Mouse (Mus musculus): ENCODE measurements around the gene Sytl3.
"Not testable (repeated sequence)": the region's sequence is repeated elsewhere in the genome, so short reads cannot be mapped to it uniquely, and the experiment has no call there.

Sytl3 gene

GRCm38 (mm10) chr17:6658801-6659200 is at the start of gene Sytl3:
Sytl3 (plus strand) TSS chr17:6659093.
- not testable (repeated sequence) for DNase-seq

GRCm38 (mm10) chr17:6613524-6613923 is 45.4 kb upstream of the Sytl3 start:
- DNase-seq: not testable (repeated sequence)

- not testable (repeated sequence) for DNase-seq
These were observed 44.6 kb upstream of the Sytl3 start for GRCm38 (mm10) chr17:6614316-6614715.

GRCm38 (mm10) chr17:6616731-6617130 is 42.2 kb upstream of the Sytl3 start:
- not testable (repeated sequence) for DNase-seq

- not testable (repeated sequence) for DNase-seq
These were observed 41.0 kb upstream of the Sytl3 start for GRCm38 (mm10) chr17:6617689-6618400.

GRCm38 (mm10) chr17:6619271-6619670 is 39.6 kb upstream of the Sytl3 start:
- peak; percentile 50 for DNase-seq

- DNase-seq: peak; percentile 47
These were observed 38.9 kb upstream of the Sytl3 start for GRCm38 (mm10) chr17:6620035-6620434.

GRCm38 (mm10) chr17:6620730-6621451 is 38.0 kb upstream of the Sytl3 start:
- DNase-seq: peak; percentile 83

- DNase-seq: not testable (repeated sequence)
These were observed 36.9 kb upstream of the Sytl3 start for GRCm38 (mm10) chr17:6621976-6622375.

GRCm38 (mm10) chr17:6624926-6625558 is 33.9 kb upstream of the Sytl3 start:
- not testable (repeated sequence) for DNase-seq

- DNase-seq: not testable (repeated sequence)
These were observed 28.5 kb upstream of the Sytl3 start for GRCm38 (mm10) chr17:6630398-6630797.

- DNase-seq: not testable (repeated sequence)
These were observed 26.0 kb upstream of the Sytl3 start for GRCm38 (mm10) chr17:6632850-6633249.

- not testable (repeated sequence) for DNase-seq
These were observed 23.1 kb upstream of the Sytl3 start for GRCm38 (mm10) chr17:6635781-6636180.

GRCm38 (mm10) chr17:6636861-6637260 is 22.0 kb upstream of the Sytl3 start:
- no peak for DNase-seq

- not testable (repeated sequence) for DNase-seq
These were observed 21.5 kb upstream of the Sytl3 start for GRCm38 (mm10) chr17:6637434-6637833.

GRCm38 (mm10) chr17:6638444-6638843 is 20.4 kb upstream of the Sytl3 start:
- DNase-seq: not testable (repeated sequence)

- DNase-seq: not testable (repeated sequence)
These were observed 19.4 kb upstream of the Sytl3 start for GRCm38 (mm10) chr17:6639486-6639885.

GRCm38 (mm10) chr17:6640044-6640637 is 18.8 kb upstream of the Sytl3 start:
- DNase-seq: not testable (repeated sequence)

GRCm38 (mm10) chr17:6640771-6641429 is 18.0 kb upstream of the Sytl3 start:
- DNase-seq: not testable (repeated sequence)

GRCm38 (mm10) chr17:6644210-6644609 is 14.7 kb upstream of the Sytl3 start:
- DNase-seq: not testable (repeated sequence)

- DNase-seq: not testable (repeated sequence)
These were observed 14.2 kb upstream of the Sytl3 start for GRCm38 (mm10) chr17:6644673-6645072.

GRCm38 (mm10) chr17:6645668-6646067 is 13.2 kb upstream of the Sytl3 start:
- not testable (repeated sequence) for DNase-seq
